Mouse (Mus musculus): ENCODE measurements around the gene Vps36.

DNA sequence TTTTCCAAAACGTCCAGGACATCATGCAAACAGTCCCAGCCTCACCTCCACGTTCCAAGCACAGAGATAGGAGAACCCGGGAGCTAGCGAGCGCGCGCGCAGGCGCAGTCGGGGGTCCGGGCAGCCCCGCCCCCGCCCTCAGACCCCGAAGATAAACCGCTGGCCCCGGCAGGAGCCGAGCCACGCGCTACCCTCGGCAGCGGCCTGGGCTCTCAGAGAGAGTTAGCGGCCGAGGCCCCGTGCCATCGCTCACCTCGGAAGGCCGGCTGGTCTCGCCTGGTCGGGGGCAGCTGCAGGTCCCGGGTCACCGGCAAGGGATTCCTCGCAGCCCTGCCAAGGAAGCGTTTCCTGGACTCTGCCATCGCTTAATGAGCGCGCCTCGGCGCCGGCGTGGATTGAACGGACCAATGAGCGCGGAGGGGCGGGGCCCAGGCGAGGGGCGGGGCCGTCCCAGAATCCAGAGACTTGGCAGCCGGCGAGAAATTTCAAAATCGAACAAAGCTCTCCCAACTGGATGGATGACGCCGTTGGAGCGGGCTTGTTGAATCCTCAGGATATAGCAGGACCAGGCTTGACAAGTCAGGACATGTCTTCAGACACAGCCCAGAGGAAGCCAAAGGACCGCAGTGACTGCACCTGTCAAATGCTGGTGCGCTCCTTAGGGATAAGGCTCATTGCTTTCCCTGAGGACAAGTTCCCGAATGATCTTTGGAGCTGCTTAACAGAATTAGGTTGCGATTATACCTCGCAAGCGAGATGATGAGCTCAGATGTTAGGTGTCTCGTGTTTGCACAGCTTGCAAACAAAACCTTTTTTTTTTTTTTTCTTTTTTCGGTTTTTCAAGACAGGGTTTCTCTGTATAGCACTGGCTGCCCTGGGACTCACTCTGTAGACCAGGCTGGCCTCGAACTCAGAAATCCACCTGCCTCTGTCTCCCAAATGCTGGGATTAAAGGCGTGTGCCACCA is 6.9 kb upstream of the Vps36 start, which contains the start of gene Ckap2:
- TF ChIP-seq GATA1 (IDR thresholded peaks at IDR 0.05; ENCODE audit: borderline replicate concordance, low read length), result no peak
- no peak for TF ChIP-seq FLI1 (IDR thresholded peaks at IDR 0.05; ENCODE audit: low read length)

Data from megakaryocyte, embryonic 14.5 days (primary cell).